Mouse (Mus musculus): ENCODE measurements around the gene Disc1. TPM values are rescaled to one million over a fixed set of nuclear protein-coding genes. Genes with fewer than 3 reads are reported as not detected.

Gene Disc1
- total RNA-seq, 2 experiments from 2014 or later: 2.5 to 2.7 TPM

DNA sequence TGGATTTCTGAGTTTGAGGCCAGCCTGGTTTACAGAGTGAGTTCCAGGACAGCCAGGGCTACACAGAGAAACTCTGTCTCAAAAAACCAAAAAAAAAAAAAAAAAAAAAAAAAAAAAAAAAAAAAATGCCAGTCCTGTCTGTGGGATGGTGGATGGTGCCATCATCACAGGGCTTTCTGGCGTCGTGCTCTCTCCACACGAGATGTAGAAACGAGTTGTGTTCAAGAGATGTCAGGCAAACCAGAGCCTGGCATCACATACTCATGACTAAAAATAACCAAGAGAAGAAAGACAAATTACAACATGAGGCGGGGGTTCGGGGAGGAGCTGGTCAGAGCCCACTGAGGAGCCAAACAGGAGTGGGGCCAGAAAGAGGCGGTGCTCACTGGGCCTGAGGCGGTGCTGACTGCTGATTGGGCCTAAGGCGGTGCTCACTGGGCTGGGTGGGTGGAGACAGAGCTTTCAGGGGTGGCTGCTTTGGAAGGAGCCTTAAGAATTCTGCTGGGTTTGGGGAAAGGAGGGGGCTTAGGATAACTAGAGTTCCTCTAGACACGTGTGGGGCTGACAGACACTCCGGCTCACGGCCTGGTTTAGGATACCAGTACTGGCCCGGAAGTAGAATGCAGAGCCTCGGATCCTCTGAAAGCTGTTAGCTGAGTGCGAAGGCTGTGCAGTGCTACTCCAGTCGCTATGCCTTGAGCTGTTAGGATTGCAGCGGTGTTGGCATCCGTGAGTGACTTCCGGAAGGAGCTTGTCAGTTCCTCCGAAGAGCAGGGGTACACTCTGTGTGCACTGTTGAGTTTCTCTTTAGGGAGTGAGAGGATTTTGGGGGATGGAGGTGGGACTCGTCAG lies 37.1 kb downstream of the Disc1 start:
- peak; percentile 23 to 29 for DNase-seq (ENCODE audit: extremely low spot score in 1 of 2, low spot score in 2 of 2)
- intact Hi-C loops (cut with DNase I): no loop called here
- H3K4me3 ChIP-seq: no peak overlapping the region
- TF ChIP-seq CTCF (IDR thresholded peaks at IDR 0.05): no peak
- H3K27ac ChIP-seq: no peak overlapping the region

DNA sequence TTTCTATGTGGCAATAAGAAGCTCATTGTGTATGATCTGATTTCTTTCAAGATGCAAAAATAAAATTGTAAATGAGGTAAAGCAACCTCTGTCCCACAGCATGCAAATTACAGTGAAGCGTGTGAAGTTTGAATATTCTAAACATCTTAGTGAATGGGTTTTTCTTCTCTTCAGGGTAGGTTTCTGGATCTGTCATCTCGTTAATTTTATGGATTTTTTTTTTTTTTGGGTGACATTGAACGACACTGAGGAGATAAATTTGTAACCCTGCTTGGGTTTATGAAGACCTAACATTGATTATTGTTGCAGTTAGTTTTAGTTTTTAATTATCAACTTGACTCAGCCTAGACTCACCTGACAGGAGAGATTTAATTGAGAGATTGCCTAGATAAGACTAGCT lies 43.1 kb downstream of the Disc1 start:
- no peak overlapping the region for H3K27ac ChIP-seq
- no peak overlapping the region for H3K4me3 ChIP-seq
- TF ChIP-seq CTCF (IDR thresholded peaks at IDR 0.05): no peak
- intact Hi-C loops (cut with DNase I): no loop called here
- no peak for DNase-seq (ENCODE audit: extremely low spot score in 1 of 2, low spot score in 2 of 2)

DNA sequence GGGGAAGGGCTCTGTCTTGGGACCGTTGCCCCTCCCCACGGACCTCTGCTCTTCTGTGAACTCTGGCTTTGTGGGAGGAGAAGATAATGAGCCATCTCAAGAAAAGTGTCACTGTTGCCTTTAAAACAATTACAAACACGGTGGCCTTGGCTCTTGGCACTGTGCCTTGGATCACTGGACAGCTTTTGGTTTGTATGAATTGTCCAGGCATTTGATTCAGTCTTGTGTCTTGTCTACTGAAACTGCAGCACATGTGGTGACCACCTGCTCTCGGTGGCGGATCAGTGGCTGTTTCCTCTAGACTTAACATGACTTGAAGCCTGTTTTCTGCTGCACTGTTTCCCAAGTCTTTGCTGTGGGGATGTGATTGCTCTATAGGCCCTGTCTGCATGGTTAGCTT lies 44.1 kb downstream of the Disc1 start:
- intact Hi-C loops (cut with DNase I): no loop called here
- TF ChIP-seq CTCF (IDR thresholded peaks at IDR 0.05): no peak

DNA sequence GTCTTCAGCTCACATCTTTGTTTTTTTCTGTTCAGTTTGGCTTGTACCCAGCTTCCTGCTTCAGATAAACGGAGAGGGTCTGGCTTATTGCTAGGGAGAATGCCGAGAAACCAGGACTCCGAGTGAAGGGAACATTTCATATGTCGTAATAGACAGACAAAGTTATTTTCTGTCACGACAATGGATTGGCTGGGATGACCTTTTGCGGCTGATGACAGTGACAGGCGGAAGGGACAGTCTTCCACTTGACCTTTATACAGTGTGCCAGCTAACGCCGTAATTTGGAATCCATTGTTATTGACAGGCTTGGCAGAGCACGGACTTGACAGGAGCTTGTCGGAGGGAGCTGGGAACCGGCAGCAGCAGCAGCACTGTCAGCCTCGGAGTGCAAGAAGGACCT lies 48.3 kb downstream of the Disc1 start:
- intact Hi-C loops (cut with DNase I): no loop called here
- Histone ChIP-seq H3K4me3 (no peak overlapping the region), H3K27ac (no peak overlapping the region)
- no peak for TF ChIP-seq CTCF (IDR thresholded peaks at IDR 0.05)
- DNase-seq (ENCODE audit: extremely low spot score in 1 of 2, low spot score in 2 of 2): no peak

More for the DNA sequence above, 44.1 kb downstream of the Disc1 start:
- no peak overlapping the region for H3K4me3 ChIP-seq
- no peak for DNase-seq (ENCODE audit: extremely low spot score in 1 of 2, low spot score in 2 of 2)
- no peak overlapping the region for H3K27ac ChIP-seq

DNA sequence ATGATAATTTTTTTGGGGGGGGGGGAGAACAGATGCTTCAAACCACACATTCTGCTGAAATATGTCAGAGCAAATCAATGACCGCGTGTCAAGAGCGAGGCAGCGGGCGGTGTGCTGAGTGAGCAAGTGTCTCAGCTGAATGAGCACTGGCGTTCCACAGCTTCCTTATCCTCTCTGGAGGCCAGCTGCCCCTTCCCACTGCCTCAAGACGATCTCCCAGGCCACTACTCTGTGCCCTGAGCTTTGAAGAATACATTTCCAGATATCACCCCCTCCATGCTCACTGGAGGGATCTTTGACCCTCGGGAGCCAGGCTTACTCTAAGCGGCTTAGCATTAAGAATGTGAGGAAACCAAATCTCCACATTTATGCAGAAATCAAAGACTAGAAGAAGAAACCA lies 59.2 kb downstream of the Disc1 start:
- no peak for TF ChIP-seq CTCF (IDR thresholded peaks at IDR 0.05)
- Histone ChIP-seq H3K27ac (no peak overlapping the region), H3K4me3 (no peak overlapping the region)
- DNase-seq (ENCODE audit: extremely low spot score in 1 of 2, low spot score in 2 of 2): no peak
- intact Hi-C loops (cut with DNase I): no loop called here

DNA sequence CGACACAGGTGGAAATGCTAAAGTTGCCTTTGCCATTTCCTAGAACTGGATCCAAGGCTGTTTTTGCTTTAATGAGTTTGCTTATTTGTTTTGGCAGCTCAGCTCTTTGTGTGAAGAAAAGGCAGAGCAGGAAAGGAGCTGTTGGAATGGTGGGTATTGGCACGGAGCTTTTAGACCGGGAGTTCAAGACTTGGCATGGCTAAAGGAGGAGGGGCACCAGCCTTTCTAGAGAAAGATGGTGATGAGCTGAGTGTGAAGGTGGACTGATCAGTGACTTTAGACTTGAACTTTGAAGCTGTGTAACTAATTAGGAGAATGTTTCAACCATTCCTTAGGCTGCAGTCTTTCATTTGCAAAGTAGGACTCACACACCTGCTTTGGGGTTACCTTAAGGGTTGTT lies 59.8 kb downstream of the Disc1 start:
- no peak overlapping the region for H3K27ac ChIP-seq
- intact Hi-C loops (cut with DNase I): no loop called here

DNA sequence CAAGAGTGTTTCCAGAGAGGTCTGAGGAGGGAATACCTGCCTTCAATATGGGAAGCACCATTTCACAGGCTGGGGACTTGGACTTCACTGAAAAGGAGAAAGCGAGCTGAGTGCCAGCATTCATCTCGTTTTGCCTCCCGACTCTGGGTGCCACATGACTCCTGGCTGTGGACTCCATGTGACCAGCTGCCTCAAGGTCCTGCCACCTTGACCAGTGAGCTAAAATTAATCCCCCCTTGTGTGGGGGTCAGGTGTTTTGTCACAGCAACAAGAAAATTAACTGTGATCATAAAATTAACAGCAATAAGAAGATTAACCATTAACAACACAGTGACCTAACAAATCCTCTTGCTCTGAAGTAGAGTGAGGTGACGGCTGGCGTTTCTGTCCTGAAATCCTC lies 61.3 kb downstream of the Disc1 start:
- no peak for TF ChIP-seq CTCF (IDR thresholded peaks at IDR 0.05)
- no peak overlapping the region for H3K4me3 ChIP-seq
- no peak for DNase-seq (ENCODE audit: extremely low spot score in 1 of 2, low spot score in 2 of 2)
- H3K27ac ChIP-seq: no peak overlapping the region
- intact Hi-C loops (cut with DNase I): loop anchor here (5.0 kb wide), 1 partner anchor 452 kb away; the partner anchor contains the start of gene Sipa1l2

More for the DNA sequence above, 59.8 kb downstream of the Disc1 start:
- H3K4me3 ChIP-seq: no peak overlapping the region
- no peak for TF ChIP-seq CTCF (IDR thresholded peaks at IDR 0.05)
- no peak for DNase-seq (ENCODE audit: extremely low spot score in 1 of 2, low spot score in 2 of 2)

DNA sequence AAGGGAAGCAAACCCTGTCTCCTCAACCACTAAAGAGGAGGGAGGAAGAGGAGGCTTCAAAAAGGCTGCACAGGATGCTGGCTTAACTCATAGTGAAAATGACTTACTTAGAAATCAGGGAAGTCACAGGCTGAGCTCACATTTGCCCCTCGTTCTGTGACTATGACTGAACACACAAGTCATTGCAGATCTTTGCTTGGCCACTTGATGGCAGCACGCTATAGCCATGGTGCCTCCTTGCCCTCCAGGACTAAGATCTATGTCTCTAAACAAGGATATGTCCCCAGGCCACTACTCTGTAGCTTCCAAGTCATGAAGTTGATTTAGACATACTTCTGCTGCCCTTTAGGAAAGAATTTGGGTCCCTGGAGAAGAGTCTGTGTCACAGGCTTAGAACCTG lies 62.6 kb downstream of the Disc1 start:
- no peak overlapping the region for H3K27ac ChIP-seq
- intact Hi-C loops (cut with DNase I): loop anchor here (2.0 to 5.0 kb wide), 2 partner anchors 50 to 451 kb away; partner anchors contain the start of gene Sipa1l2
- TF ChIP-seq CTCF (IDR thresholded peaks at IDR 0.05): peak; percentile 82
- peak; percentile 40 to 57 for DNase-seq (ENCODE audit: extremely low spot score in 1 of 2, low spot score in 2 of 2)
- H3K4me3 ChIP-seq: no peak overlapping the region

DNA sequence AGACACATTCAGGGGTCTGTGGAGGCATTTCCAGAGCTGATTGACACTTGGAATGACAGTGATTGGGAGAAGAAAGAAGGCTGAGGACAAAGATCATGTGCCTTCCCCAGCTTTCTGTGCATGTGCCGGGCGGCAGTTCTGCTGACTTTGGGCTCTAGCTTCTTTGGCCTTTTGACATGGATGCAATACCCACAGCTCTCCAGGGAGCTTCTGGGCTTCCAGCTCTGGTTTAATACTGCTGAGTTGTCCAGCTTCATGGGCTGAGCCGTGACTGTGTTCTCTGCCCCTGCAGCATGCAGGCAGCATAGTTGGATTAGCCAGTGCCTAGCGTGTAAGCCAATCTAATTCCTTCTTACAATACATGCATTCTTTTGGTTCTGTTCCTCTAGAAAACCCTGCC lies 72.5 kb downstream of the Disc1 start:
- intact Hi-C loops (cut with DNase I): loop anchor here (5.0 kb wide), 1 partner anchor 746 kb away; no protein-coding TSS in a partner anchor

DNA sequence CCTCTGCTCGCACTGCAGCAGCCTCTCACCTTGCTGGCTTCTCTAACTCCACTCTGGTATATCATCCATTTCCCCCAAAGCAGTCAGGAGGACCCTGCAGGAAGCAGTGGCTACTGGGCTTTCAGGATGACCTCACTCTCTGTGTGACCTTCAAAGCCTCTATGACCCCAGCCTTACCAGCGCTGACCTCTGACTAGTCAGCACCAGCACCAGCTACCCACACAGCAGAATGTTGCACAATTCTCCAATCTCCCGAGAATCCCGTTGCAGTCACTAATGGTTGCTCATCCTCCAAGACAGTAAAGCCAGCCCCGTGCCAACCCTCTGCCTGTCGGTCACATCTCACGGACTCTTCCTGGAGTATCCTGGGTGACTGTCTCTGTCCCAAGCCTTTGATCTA lies 73.6 kb downstream of the Disc1 start:
- TF ChIP-seq CTCF (IDR thresholded peaks at IDR 0.05): no peak
- no peak for DNase-seq (ENCODE audit: extremely low spot score in 1 of 2, low spot score in 2 of 2)

More for the DNA sequence above, 72.5 kb downstream of the Disc1 start:
- no peak overlapping the region for H3K27ac ChIP-seq
- no peak for TF ChIP-seq CTCF (IDR thresholded peaks at IDR 0.05)
- no peak for DNase-seq (ENCODE audit: extremely low spot score in 1 of 2, low spot score in 2 of 2)
- H3K4me3 ChIP-seq: no peak overlapping the region

DNA sequence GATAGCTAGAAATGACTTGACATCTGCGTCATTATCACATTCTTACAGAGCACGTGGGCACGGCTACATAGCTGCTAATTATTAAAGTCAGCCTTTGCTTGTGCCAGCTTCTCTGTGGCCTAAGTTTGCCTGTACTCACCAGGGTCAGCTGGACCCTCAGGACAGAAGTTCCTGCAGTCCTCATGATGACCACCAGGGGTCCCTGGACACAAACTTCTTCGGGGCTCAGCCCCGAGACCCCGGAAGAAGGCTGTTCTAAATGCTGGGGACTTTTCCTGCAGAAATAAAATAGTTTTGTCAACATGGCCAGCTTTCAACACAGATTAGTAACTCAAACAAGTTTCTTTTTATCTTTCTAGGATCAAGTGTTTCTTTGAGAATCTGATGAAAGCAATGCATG lies 74.3 kb downstream of the Disc1 start:
- DNase-seq (ENCODE audit: extremely low spot score in 1 of 2, low spot score in 2 of 2): no peak

More for the DNA sequence above, 73.6 kb downstream of the Disc1 start:
- no peak overlapping the region for H3K4me3 ChIP-seq
- no peak overlapping the region for H3K27ac ChIP-seq
- intact Hi-C loops (cut with DNase I): loop anchor here (5.0 kb wide), 1 partner anchor 745 kb away; no protein-coding TSS in a partner anchor

DNA sequence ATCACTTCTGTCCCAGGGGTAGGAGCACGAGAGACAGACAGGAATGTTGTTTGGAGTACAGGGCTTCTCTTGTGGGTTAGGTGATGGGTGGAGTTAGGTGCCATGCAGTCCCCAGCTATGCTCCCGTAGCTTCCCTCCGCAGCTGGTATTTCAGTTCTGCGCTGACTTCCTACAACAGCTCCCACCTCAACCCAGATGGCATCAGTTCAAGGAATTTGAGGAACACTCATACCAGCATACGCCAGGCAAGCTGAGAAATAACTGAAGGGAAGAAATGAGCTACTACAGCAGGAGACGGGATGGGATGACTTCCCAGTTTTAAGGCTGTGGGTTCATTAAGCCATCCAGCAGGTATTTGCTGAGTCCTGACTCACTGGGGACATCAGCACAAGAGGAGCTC lies 76.8 kb downstream of the Disc1 start:
- Histone ChIP-seq H3K4me3 (no peak overlapping the region), H3K27ac (no peak overlapping the region)
- TF ChIP-seq CTCF (IDR thresholded peaks at IDR 0.05): no peak
- DNase-seq (ENCODE audit: extremely low spot score in 1 of 2, low spot score in 2 of 2): peak in 1 of 2 experiments; percentile 16
- intact Hi-C loops (cut with DNase I): no loop called here

More for the DNA sequence above, 74.3 kb downstream of the Disc1 start:
- no peak overlapping the region for H3K27ac ChIP-seq
- H3K4me3 ChIP-seq: no peak overlapping the region
- intact Hi-C loops (cut with DNase I): loop anchor here (5.0 kb wide), 1 partner anchor 744 kb away; no protein-coding TSS in a partner anchor
- peak; percentile 80 for TF ChIP-seq CTCF (IDR thresholded peaks at IDR 0.05)
